Mouse (Mus musculus): Measurements from ENCODE around the gene Slc2a9. TPM values are rescaled to one million over a fixed set of nuclear protein-coding genes. Genes with fewer than 3 reads are reported as not detected.

Slc2a9 gene
- polyA plus RNA-seq (2015; fragmentation: Nextera tagmentation; extraction: Ambion mirVana), result 0.62 and 0.93 TPM in 2 replicates

GRCm38 (mm10) chr5:38502992-38503391 lies at the start of gene Slc2a9:
TSS of gene Slc2a9 (minus strand) at chr5:38503143.
- H3K27ac ChIP-seq (replicated peaks), result no peak within 1 kb of the TSS
- H3K4me2 ChIP-seq (replicated peaks; ENCODE audit: low read depth), result no peak within 1 kb of the TSS
- H3K9ac ChIP-seq (ENCODE audit: low read length), result no peak within 1 kb of the TSS
- TF ChIP-seq EP300 (optimal IDR thresholded peaks at IDR 0.05), result no peak
- TF ChIP-seq CTCF (IDR thresholded peaks at IDR 0.05; ENCODE audit: low read depth), result no peak
- H3K4me3 ChIP-seq (ENCODE audit: low read depth, low read length), result no peak within 1 kb of the TSS
- H3K4me1 ChIP-seq (replicated peaks; ENCODE audit: control insufficient read depth, insufficient read depth), result no peaks in the 10 kb centered on the region
- DNase-seq (ENCODE audit: low spot score) (no peak), ATAC-seq (ENCODE audit: low FRiP score, low TSS enrichment) (no peak)
- H3K9me3 ChIP-seq (ENCODE audit: control insufficient read depth, low read length), result no peaks in the 10 kb centered on the region
- no peaks in the 10 kb centered on the region for H3K36me3 ChIP-seq (ENCODE audit: control insufficient read depth, insufficient read depth, low read length)
- H3K27me3 ChIP-seq (ENCODE audit: control insufficient read depth, insufficient read depth, low read length), result no peaks in the 10 kb centered on the region
- WGBS, result 75% methylated on average over 4 of the region's 4 CpGs

DNA sequence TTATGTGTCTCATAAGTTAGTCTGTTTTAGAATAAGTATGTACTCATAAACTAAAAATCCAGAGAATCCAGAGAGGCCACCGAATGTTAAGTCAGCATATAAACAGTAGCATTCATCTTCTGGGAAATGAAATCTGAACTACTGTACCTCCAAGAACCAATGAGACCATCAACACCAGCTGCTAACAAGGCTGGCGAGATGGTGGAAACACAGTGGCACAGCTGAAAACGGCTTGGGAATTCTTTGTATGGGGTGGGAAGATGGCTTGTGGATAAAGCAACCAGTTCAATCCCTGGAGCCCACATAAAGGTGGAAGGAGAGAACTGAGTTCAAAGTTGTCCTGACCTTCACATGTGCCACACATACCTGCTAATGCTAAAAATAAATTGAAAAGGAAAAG lies 49.7 kb upstream of the Slc2a9 start:
- Histone ChIP-seq H3K27me3 (ENCODE audit: control insufficient read depth, insufficient read depth, low read length) (no peaks in the 10 kb centered on the region), H3K9ac (ENCODE audit: low read length) (no peak overlapping the region), H3K9me3 (ENCODE audit: control insufficient read depth, low read length) (no peaks in the 10 kb centered on the region), H3K4me3 (ENCODE audit: low read depth, low read length) (no peak overlapping the region), H3K36me3 (ENCODE audit: control insufficient read depth, insufficient read depth, low read length) (peaks cover 29% of the 10 kb centered on the region), H3K4me1 (replicated peaks; ENCODE audit: control insufficient read depth, insufficient read depth) (peaks cover 23% of the 10 kb centered on the region), H3K4me2 (replicated peaks; ENCODE audit: low read depth) (no peak overlapping the region), H3K27ac (replicated peaks) (no peak overlapping the region)
- DNase-seq (ENCODE audit: low spot score) (no peak), ATAC-seq (ENCODE audit: low FRiP score, low TSS enrichment) (no peak)
- no peak for TF ChIP-seq CTCF (IDR thresholded peaks at IDR 0.05; ENCODE audit: low read depth)
- no peak for TF ChIP-seq EP300 (optimal IDR thresholded peaks at IDR 0.05)
- WGBS, result 53% methylated on average over 3 of the region's 3 CpGs

- no peak for DNase-seq (ENCODE audit: low spot score)
- Histone ChIP-seq H3K27ac (replicated peaks) (peak overlapping the region; percentile 83), H3K4me2 (replicated peaks; ENCODE audit: low read depth) (no peak overlapping the region), H3K4me3 (ENCODE audit: low read depth, low read length) (no peak overlapping the region), H3K36me3 (ENCODE audit: control insufficient read depth, insufficient read depth, low read length) (peaks cover 33% of the 10 kb centered on the region), H3K9me3 (ENCODE audit: control insufficient read depth, low read length) (no peaks in the 10 kb centered on the region), H3K4me1 (replicated peaks; ENCODE audit: control insufficient read depth, insufficient read depth) (peaks cover 20% of the 10 kb centered on the region), H3K9ac (ENCODE audit: low read length) (no peak overlapping the region), H3K27me3 (ENCODE audit: control insufficient read depth, insufficient read depth, low read length) (no peaks in the 10 kb centered on the region)
- 50% methylated on average over 1 of the region's 1 CpGs for WGBS
- ATAC-seq (ENCODE audit: low FRiP score, low TSS enrichment), result no peak
- TF ChIP-seq EP300 (optimal IDR thresholded peaks at IDR 0.05) (no peak), CTCF (IDR thresholded peaks at IDR 0.05; ENCODE audit: low read depth) (no peak)
Measured at GRCm38 (mm10) chr5:38550221-38550768, 47.4 kb upstream of the Slc2a9 start.

GRCm38 (mm10) chr5:38549461-38549909 lies 46.5 kb upstream of the Slc2a9 start:
- no peak overlapping the region for H3K4me2 ChIP-seq (replicated peaks; ENCODE audit: low read depth)
- no peak for TF ChIP-seq EP300 (optimal IDR thresholded peaks at IDR 0.05)
- no peak for TF ChIP-seq CTCF (IDR thresholded peaks at IDR 0.05; ENCODE audit: low read depth)
- H3K9ac ChIP-seq (ENCODE audit: low read length), result 0 out of 2 replicates have a peak overlapping the region, but pooled peaks have one; percentile 27
- no peak overlapping the region for H3K4me3 ChIP-seq (ENCODE audit: low read depth, low read length)
- H3K9me3 ChIP-seq (ENCODE audit: control insufficient read depth, low read length), result no peaks in the 10 kb centered on the region
- peak; percentile 27 for ATAC-seq (ENCODE audit: low FRiP score, low TSS enrichment)
- peak; percentile 37 for DNase-seq (ENCODE audit: low spot score)
- WGBS, result 32% methylated on average over 3 of the region's 3 CpGs
- no peaks in the 10 kb centered on the region for H3K27me3 ChIP-seq (ENCODE audit: control insufficient read depth, insufficient read depth, low read length)
- peaks cover 20% of the 10 kb centered on the region for H3K4me1 ChIP-seq (replicated peaks; ENCODE audit: control insufficient read depth, insufficient read depth)
- peaks cover 32% of the 10 kb centered on the region for H3K36me3 ChIP-seq (ENCODE audit: control insufficient read depth, insufficient read depth, low read length)
- peak overlapping the region; percentile 83 for H3K27ac ChIP-seq (replicated peaks)

DNA sequence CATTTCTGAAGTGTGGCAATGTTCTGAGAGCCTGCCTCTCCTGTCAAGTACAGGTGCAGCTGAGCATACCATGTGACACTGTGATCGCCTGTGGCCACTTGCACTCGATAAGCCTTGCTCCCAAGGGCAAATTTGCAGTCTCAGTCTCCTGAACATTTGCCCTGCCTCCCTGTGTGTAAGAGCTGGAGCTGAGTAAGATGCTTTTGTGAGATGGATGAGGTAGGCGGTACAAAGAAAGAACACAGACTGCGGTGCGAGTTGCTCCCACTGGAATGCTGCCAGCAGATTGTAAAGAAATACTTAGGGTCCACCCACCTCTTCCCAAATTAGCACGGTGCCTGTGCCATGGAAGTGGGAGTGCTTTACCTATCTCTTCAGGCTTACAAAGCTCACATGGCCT lies 44.4 kb upstream of the Slc2a9 start:
- no peak for DNase-seq (ENCODE audit: low spot score)
- no peak overlapping the region for H3K9ac ChIP-seq (ENCODE audit: low read length)
- TF ChIP-seq CTCF (IDR thresholded peaks at IDR 0.05; ENCODE audit: low read depth) (no peak), EP300 (optimal IDR thresholded peaks at IDR 0.05) (no peak)
- H3K27me3 ChIP-seq (ENCODE audit: control insufficient read depth, insufficient read depth, low read length), result no peaks in the 10 kb centered on the region
- ATAC-seq (ENCODE audit: low FRiP score, low TSS enrichment), result no peak
- peaks cover 40% of the 10 kb centered on the region for H3K36me3 ChIP-seq (ENCODE audit: control insufficient read depth, insufficient read depth, low read length)
- H3K4me3 ChIP-seq (ENCODE audit: low read depth, low read length), result no peak overlapping the region
- H3K4me1 ChIP-seq (replicated peaks; ENCODE audit: control insufficient read depth, insufficient read depth), result peaks cover 18% of the 10 kb centered on the region
- H3K9me3 ChIP-seq (ENCODE audit: control insufficient read depth, low read length), result no peaks in the 10 kb centered on the region
- H3K4me2 ChIP-seq (replicated peaks; ENCODE audit: low read depth), result no peak overlapping the region
- WGBS, result 23% methylated on average over 6 of the region's 6 CpGs
- no peak overlapping the region for H3K27ac ChIP-seq (replicated peaks)
